Mouse (Mus musculus): ENCODE data around the gene Tspan14. TPM values are rescaled to one million over a fixed set of nuclear protein-coding genes. Genes with fewer than 3 reads are reported as not detected.

Tspan14 gene
- polyA plus RNA-seq (2011; ENCODE audit: insufficient read depth, insufficient read length, low replicate concordance, missing spikeins), result 23.3 and 41.2 TPM in 2 replicates

DNA sequence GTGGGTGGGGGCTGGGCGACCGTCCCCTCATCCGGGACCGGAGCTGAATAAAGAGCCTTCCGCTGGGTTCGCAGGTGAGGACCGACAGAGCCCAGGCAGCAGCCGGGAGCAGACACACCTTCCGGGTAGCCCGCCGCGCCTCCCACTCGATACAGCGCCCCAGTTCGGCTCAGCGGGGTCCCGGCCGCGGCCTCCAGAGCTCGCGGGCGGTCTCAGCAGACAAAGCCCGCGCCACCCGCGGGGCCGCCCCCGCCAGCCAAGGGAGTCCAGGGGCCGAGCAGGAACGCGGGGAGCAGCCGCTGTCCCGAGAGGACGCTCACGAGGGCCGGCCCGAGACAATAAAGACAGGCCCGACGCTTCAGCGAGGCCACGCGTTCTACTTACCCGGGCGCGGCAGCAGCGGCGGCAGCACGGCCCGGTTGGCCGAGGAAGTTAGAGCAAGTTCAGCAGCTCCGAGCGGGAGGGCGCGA is at the start of gene Tspan14:
Gene Tspan14 (minus strand): TSS at position 416 of the 470 bp plus-strand sequence.
- whole genome bisulfite sequencing, result under 1% methylated on average over 54 of the region's 54 CpGs
- Histone ChIP-seq H3K27ac (ENCODE audit: control insufficient read depth, insufficient read depth, low read depth, low read length, poor library complexity) (peak within 1 kb of the TSS; percentile 98), H3K4me1 (ENCODE audit: control insufficient read depth, insufficient read depth, low read length) (peaks cover 11% of the 10 kb centered on the region), H3K4me3 (replicated peaks; ENCODE audit: control insufficient read depth, low read depth, low read length) (peak within 1 kb of the TSS; percentile 84)
- TF ChIP-seq CTCF (IDR thresholded peaks at IDR 0.05; ENCODE audit: control insufficient read depth, insufficient read depth, low read length) (no peak), POLR2A (IDR thresholded peaks at IDR 0.05; ENCODE audit: borderline replicate concordance, control insufficient read depth, low read depth, low read length) (peak; percentile 88; the same call in 1 of the 2 replicates)

DNA sequence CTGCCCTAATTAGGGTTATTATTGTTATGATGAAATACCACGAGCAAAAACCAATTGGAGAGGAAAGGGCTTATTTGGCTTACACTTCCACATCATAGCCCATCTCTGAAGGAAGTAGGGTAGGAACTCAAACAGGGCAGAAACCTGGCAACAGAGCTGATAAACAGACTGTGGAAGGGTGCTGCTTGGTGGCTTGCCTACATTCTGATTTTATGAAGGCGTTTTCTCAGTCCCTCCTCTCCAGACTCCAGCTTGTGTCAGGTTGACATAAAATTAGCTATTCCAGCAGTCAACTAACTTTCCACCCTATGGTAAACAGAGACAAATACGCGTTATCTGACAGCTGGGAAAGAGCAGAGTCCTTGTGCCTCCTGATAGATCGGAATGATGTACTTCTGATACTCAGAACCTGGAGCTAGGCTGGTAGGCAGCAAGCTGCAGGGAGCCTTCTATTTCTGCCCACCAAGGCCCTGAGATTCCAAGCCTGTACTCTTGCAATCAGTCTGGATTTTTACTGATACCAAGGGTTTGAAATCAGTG is 48.2 kb upstream of the Tspan14 start:
- H3K27ac ChIP-seq (ENCODE audit: control insufficient read depth, insufficient read depth, low read depth, low read length, poor library complexity), result no peak overlapping the region
- WGBS, result 59% methylated on average over 5 of the region's 5 CpGs
- no peaks in the 10 kb centered on the region for H3K4me1 ChIP-seq (ENCODE audit: control insufficient read depth, insufficient read depth, low read length)
- TF ChIP-seq CTCF (IDR thresholded peaks at IDR 0.05; ENCODE audit: control insufficient read depth, insufficient read depth, low read length), result no peak
- no peak for TF ChIP-seq POLR2A (IDR thresholded peaks at IDR 0.05; ENCODE audit: borderline replicate concordance, control insufficient read depth, low read depth, low read length)
- H3K4me3 ChIP-seq (replicated peaks; ENCODE audit: control insufficient read depth, low read depth, low read length), result no peak overlapping the region

DNA sequence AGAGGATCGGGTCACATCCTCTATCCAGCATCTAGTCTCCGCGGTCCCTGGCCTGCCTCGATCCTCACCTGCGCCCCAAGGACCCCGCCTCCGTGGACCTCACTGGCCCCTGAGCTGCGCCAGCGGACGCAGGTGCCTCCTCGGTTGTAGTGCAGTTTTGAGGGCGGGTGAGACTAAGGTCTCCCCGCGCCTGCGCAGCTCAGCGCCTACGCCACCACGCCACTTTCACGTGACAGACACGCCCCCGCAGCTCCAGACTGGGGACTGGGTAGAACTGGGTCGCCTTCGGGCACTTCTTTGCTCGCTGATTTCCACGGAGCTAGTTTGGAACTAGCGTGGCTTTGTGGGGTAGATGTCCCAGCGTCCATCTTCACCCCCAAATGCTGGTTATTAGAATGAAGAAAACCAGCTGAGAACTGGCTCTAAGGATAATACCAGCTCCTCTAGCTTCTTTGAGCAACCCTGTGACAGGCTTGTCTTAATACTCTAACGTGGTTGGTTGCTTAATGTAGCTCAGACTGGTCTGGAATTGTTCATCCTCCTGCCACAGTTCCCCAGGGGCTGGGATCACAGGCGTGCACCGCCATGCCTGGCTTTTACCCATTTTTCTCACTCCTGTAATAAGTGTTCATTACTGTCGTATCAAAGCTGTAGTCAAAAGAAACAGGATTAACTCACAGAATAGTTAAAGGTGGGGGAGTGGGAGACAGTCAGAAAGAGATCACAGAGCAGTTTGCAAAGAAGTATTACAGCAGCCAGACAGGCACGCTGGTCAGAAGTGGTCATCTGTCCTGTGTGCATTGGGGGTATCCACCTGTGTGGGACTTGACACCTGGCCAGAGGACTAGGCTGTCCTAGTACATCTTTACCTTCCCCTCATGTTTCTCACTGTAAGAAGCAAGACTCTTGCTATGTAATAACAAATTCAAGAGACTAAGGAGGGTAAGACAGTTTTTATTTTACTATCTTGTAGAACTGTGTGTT is 47.3 kb upstream of the Tspan14 start, which contains the start of gene Fam213a:
Gene Fam213a (minus strand): TSS at position 159 of the 984 bp plus-strand sequence.
- TF ChIP-seq CTCF (IDR thresholded peaks at IDR 0.05; ENCODE audit: control insufficient read depth, insufficient read depth, low read length) (no peak), POLR2A (IDR thresholded peaks at IDR 0.05; ENCODE audit: borderline replicate concordance, control insufficient read depth, low read depth, low read length) (peak; percentile 87)
- no peak within 1 kb of the TSS for H3K27ac ChIP-seq (ENCODE audit: control insufficient read depth, insufficient read depth, low read depth, low read length, poor library complexity)
- 5% methylated on average over 32 of the region's 32 CpGs for WGBS
- no peaks in the 10 kb centered on the region for H3K4me1 ChIP-seq (ENCODE audit: control insufficient read depth, insufficient read depth, low read length)
- H3K4me3 ChIP-seq (replicated peaks; ENCODE audit: control insufficient read depth, low read depth, low read length), result peak within 1 kb of the TSS; percentile 60

DNA sequence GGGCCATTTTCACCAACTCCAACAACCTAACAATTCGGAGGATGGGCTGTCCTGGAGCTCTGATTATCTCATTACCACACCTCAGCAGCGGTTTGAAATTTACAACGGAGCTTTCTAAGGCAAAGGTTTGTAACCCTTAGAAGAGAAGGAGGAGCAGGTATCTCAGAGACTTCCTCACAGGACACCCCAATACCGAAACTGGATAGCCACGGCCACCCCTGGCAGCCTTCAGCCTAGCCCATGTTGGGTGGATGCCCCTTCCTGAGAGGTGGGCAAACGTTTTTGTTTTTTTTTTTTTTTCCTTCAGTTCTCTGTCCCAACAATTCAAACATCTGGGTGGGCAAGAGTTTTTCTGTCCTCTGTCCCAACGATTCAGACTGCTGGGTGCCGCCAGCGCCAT is 46.5 kb upstream of the Tspan14 start:
- H3K4me1 ChIP-seq (ENCODE audit: control insufficient read depth, insufficient read depth, low read length), result no peaks in the 10 kb centered on the region
- TF ChIP-seq POLR2A (IDR thresholded peaks at IDR 0.05; ENCODE audit: borderline replicate concordance, control insufficient read depth, low read depth, low read length) (no peak), CTCF (IDR thresholded peaks at IDR 0.05; ENCODE audit: control insufficient read depth, insufficient read depth, low read length) (no peak)
- 4% methylated on average over 9 of the region's 9 CpGs for WGBS

DNA sequence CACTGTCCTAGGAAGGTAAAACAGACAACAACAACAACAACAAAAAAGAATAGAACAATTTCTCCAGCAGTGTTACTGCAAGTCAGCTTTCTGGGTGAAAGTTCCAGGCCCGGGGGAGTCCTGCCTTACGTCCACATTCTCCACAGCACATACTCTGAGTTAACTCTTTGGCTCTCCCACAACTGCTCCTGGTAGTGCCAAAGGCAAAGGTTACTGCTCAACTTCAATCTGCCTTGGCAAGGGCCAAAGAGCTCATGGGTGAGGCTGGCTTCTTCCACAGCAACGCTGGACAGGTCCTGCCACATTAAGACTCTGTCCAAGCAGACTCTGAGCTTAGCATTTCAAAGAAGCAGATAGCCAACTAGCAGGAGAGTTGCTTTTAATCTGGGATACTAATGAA is 45.3 kb upstream of the Tspan14 start:
- Histone ChIP-seq H3K4me1 (ENCODE audit: control insufficient read depth, insufficient read depth, low read length) (no peaks in the 10 kb centered on the region; the same call in 1 of the 2 replicates), H3K4me3 (replicated peaks; ENCODE audit: control insufficient read depth, low read depth, low read length) (no peak overlapping the region), H3K27ac (ENCODE audit: control insufficient read depth, insufficient read depth, low read depth, low read length, poor library complexity) (no peak overlapping the region)
- no peak for TF ChIP-seq CTCF (IDR thresholded peaks at IDR 0.05; ENCODE audit: control insufficient read depth, insufficient read depth, low read length)
- TF ChIP-seq POLR2A (IDR thresholded peaks at IDR 0.05; ENCODE audit: borderline replicate concordance, control insufficient read depth, low read depth, low read length), result no peak
- WGBS, result 89% methylated on average over 3 of the region's 3 CpGs

More for the DNA sequence above, 46.5 kb upstream of the Tspan14 start:
- Histone ChIP-seq H3K27ac (ENCODE audit: control insufficient read depth, insufficient read depth, low read depth, low read length, poor library complexity) (no peak overlapping the region), H3K4me3 (replicated peaks; ENCODE audit: control insufficient read depth, low read depth, low read length) (peak overlapping the region; percentile 60)

DNA sequence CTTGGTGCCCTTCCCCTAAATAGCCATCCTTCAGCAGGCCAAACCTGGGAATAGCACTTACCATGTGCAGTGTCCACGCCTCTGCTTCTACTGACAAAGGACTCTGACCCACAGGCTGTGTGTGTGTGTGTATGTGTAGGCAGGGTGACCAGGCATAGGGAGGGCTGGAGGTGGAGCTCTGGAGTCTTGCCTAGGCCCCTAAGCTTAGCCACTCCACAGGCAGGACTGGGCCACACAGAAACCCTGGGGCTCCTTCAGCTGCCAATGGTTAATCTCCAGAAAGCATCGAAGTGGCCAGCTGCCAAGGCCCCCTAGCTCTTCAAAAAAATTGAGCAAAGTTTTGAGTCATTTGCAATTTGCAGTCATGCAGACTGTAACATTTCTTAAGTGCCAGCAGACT is 41.5 kb upstream of the Tspan14 start:
- H3K4me3 ChIP-seq (replicated peaks; ENCODE audit: control insufficient read depth, low read depth, low read length), result peak overlapping the region; percentile 2
- no peak for TF ChIP-seq CTCF (IDR thresholded peaks at IDR 0.05; ENCODE audit: control insufficient read depth, insufficient read depth, low read length)
- TF ChIP-seq POLR2A (IDR thresholded peaks at IDR 0.05; ENCODE audit: borderline replicate concordance, control insufficient read depth, low read depth, low read length), result no peak
- no peaks in the 10 kb centered on the region; the same call in 1 of the 2 replicates for H3K4me1 ChIP-seq (ENCODE audit: control insufficient read depth, insufficient read depth, low read length)
- peak overlapping the region; percentile 25 for H3K27ac ChIP-seq (ENCODE audit: control insufficient read depth, insufficient read depth, low read depth, low read length, poor library complexity)
- 65% methylated on average over 2 of the region's 2 CpGs for WGBS

DNA sequence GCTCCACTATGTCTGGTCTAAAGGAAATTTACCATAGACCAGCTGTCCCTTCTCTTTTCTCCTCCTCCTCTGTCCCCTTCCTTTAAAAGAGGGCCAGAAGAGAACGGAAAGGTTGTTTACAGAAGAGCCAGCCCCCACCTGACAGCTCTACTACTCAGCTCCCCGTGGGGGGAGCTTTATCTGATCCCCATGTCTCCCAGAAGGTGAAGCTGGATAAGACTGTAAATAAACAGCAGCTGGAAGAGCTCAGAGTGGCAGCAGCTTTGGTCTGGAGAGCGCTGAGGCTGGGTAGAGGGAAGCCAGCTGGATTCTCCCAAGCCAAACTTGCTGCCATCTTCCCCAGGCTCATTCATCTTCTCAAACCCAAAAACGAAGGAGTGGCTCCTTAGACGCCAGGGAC is 41.0 kb upstream of the Tspan14 start:
- WGBS, result 57% methylated on average over 5 of the region's 5 CpGs
- Histone ChIP-seq H3K4me1 (ENCODE audit: control insufficient read depth, insufficient read depth, low read length) (no peaks in the 10 kb centered on the region; the same call in 1 of the 2 replicates), H3K27ac (ENCODE audit: control insufficient read depth, insufficient read depth, low read depth, low read length, poor library complexity) (peak overlapping the region; percentile 67)

DNA sequence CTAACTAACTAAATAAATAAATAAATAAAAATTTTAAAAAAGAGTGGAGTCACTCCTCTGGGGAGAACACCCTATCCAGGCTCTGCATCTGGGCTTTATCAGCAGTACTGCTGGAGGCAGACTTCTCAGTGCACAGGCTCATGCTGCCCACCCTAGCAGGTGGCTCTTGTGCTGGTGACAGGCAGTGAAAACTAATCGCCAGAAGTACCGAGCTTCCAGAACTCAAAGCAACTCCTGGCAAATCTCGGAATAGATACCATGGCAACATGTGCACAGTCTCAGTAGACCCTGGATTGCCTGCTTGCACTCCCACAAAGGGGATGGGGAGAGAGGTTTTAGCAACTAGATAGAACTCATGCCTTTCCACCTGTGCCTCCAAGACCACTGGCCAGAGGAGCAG is 40.3 kb upstream of the Tspan14 start:
- Histone ChIP-seq H3K4me1 (ENCODE audit: control insufficient read depth, insufficient read depth, low read length) (no peaks in the 10 kb centered on the region; the same call in 1 of the 2 replicates), H3K27ac (ENCODE audit: control insufficient read depth, insufficient read depth, low read depth, low read length, poor library complexity) (peak overlapping the region; percentile 67; the same call in 1 of the 2 replicates), H3K4me3 (replicated peaks; ENCODE audit: control insufficient read depth, low read depth, low read length) (peak overlapping the region; percentile 46)
- 55% methylated on average over 3 of the region's 3 CpGs for WGBS
- no peak for TF ChIP-seq POLR2A (IDR thresholded peaks at IDR 0.05; ENCODE audit: borderline replicate concordance, control insufficient read depth, low read depth, low read length)
- no peak for TF ChIP-seq CTCF (IDR thresholded peaks at IDR 0.05; ENCODE audit: control insufficient read depth, insufficient read depth, low read length)

More for the DNA sequence above, 41.0 kb upstream of the Tspan14 start:
- TF ChIP-seq POLR2A (IDR thresholded peaks at IDR 0.05; ENCODE audit: borderline replicate concordance, control insufficient read depth, low read depth, low read length), result no peak
- TF ChIP-seq CTCF (IDR thresholded peaks at IDR 0.05; ENCODE audit: control insufficient read depth, insufficient read depth, low read length), result no peak
- H3K4me3 ChIP-seq (replicated peaks; ENCODE audit: control insufficient read depth, low read depth, low read length), result no peak overlapping the region

All from bone marrow, adult 2 months (tissue).